Mouse (Mus musculus) induced T-regulatory cell, adult 2 months (primary cell): ENCODE measurements around the gene Col1a2.

Experiments used
- DNase-seq: peaks from one replicate; pipeline ENCODE4 v3.0.0-alpha.2; 2012; ENCODE audit warnings: low read depth

Gene Col1a2

DNA sequence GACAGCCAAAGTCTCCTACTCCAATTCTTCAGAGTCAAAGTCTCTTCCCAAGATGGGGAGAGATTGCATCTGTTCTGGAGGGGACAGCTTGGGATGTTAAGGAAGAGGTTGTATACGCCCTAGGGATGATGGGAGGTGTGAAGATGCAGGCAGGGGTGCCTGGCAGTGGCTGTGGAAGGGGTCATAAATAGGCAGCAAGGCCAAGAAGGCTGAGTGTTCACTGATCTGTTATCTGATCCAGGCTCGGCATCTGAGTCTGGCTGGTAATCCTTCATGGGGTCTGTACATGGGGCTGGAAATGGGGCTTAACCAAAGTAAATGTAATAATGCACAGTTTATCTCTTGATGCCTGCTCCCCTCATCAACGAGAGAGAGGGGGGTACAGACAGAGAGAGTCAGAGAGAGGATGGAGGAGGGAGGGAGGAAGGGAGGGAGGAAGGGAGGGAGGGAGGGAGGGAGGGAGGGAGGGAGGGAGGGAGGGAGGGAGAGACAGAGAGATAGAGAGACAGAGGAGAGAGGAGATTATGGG, at the start of gene Col1a2:
Gene Col1a2, plus strand, starts transcription at position 212 of the 529 bp plus-strand sequence.
- DNase-seq, result no peak

DNA sequence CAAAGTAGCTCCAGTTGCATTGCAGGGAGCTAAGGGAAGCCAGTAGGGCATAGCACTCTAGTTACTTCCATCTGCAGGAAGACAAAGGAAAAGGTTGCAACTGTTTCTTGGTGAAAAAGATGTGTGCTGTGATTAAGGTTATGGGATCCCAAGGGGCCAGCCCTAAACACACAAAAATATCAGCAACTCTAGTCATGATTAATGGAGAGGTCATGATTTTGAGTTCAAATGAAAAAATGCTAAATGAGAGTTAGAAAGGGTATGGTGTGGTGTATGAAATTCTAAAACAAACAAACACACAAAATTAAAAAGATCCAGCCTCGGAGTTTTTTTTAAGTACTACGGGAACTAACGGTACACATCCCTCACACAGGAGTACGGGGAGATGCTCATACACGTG, 49.1 kb upstream of the Col1a2 start:
- DNase-seq, result no peak

DNA sequence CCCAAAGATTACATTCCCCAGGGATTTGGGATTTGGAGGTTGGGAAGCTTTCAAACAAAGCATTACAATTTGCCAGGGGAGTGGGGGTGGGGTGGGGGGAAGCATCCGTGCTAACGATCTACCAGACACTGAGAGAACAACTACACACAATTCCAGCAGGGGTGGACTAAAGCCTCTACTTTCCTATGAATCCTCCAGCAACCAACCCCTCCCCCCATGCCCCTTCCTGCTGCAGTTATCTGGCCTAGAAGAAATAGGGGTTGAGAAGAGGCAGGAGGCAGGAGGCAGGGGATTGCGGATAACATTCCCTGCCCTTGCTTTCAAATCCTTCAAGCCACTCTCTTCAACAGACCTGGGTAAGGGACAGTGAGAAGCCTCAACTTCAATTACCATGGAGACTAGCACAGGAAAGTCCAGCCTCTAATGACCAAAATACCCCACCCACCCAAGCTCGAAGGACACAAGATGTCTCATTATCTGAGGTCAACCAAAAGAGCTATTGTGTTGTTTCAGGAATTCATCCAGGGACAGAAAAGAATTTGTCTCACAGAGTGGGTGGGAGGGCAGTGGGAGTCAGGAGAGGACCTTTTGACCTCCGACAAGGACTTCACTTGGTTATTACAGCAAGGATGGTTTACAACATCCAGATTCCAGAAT, 48.5 kb upstream of the Col1a2 start:
- no peak for DNase-seq

DNA sequence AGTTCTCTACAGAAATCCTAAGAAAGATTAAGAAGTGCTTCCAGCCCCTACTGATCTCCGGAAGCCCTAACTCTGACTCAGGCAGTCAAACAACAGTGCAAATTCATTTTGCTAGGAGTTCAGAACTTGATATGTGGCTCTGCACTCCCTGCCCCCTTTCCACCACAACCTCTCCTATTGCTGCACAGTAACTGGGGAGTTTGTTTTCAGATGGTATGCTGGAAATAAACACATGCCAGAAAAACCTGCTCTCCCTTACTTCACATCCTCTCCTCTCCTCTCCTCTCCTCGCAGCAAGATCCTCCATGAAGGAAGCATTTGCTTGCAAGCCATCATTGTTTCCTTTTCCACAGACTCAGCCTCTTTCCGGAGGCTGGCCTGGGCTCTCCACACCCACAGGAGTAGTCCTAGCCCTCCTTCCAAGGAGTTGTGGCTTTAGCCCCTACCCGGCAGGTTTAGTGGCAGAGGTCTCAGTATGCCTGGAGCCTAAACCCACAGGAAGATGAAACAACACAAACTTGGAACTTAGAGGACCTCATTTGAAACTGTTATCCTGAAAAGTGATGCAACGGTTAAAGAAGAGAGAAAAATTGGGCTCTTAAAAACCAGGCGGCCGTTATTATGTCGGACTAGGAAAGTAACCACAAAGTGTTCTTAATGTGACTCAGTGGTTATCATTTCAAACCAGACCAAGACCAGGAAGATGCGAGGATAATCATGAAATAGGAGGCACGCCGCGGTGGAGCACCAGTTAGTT, 47.7 kb upstream of the Col1a2 start:
- no peak for DNase-seq

GRCm38 (mm10) chr6:4457555-4457996, 47.0 kb upstream of the Col1a2 start:
- no peak for DNase-seq

DNA sequence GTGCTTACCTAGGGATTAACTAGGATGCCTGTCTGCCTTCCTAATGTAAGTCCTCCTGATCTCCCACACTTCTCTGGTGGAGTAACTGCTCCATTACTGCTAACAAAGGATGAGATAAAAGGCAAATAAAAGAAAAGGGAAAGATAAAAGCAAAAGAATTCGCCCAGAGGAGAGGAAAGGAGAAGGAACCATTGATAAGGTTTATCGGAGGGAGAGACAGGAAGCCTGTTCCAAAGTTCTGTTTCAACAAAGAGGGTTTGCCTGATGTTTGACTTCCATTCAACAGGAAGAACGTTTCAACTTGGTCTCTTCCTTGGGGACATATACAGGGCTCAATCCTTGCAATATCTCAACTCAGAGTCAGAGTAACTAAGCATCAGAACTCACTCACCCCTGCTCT, 39.3 kb upstream of the Col1a2 start:
- DNase-seq, result no peak

GRCm38 (mm10) chr6:4483577-4483936, 21.1 kb upstream of the Col1a2 start:
- no peak for DNase-seq

DNA sequence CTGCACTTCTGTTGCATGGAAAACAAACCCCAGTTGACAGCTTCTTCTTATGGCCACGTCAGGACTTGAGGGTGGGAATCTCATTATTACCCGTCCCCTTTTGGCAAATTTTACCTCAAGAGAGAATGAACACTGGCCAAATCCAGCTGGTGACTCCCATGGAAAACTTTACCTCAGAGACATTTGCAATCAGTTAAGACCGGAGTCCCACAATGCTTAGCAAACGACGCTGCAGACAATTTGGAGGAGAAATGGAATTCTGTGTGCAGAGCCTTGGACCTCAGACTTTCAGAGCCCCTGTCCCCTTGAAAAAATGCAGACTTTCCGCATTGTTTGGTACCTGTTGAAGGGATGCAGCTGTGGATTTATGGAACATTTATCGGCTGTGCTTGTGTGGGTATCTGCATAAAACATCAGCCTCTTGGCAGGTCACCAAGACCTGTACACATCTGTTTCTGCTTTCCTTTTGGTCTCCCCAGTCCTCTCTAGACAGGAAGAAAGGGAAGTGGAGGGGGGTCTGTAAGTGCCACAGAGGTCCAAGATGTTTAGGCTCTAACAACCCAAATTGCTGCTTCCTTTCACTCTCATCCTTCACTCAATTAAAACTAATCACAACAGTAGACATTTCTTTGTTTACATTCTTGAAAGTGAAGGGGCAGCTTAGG, 20.5 kb upstream of the Col1a2 start:
- DNase-seq, result no peak

DNA sequence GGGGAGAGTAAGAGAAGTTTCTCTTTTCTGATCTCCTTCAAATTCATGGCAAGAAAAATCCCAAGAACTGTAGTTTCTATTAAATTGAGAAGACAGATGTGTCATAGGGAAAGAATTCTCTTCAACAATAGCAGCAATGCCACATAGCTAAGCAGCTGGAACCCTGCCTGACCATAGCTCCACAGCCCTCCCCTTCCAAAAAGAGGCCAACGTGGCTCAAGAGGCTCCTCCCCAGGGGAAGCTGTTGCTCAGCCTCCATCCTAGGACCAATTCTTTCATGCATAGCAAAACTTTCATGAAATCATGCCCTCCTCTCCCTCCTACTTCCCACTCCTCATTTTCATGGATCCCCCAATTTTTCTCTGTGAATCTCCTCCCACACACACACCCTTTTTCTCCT, 16.3 kb upstream of the Col1a2 start:
- DNase-seq, result no peak

- no peak for DNase-seq
Measured at GRCm38 (mm10) chr6:4488966-4489365, 15.6 kb upstream of the Col1a2 start.

GRCm38 (mm10) chr6:4489366-4490245, 15.0 kb upstream of the Col1a2 start:
- DNase-seq, result no peak

- no peak for DNase-seq
Measured at GRCm38 (mm10) chr6:4493666-4494065, 10.9 kb upstream of the Col1a2 start.

GRCm38 (mm10) chr6:4496428-4496827, 8.2 kb upstream of the Col1a2 start:
- no peak for DNase-seq

DNA sequence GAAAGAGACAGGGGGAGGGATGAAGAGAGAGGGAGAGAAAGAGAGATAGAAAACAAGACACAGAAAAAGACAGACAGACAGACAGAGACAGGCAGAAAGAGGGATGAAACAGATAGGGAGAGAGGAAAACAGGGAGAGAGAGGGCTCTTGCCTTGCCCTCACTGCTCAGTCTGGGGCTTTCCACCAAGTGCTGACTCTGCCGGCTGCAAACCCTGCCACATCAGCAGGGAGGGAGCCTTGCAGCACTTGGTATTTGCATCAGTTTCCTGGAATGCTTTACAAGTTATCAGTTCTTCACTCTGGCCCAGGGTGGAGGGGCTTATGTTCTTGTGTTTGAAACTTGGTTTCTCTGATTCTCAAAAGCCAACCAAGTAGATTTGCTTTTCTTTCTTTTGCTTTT, 1.5 kb upstream of the Col1a2 start:
- no peak for DNase-seq

GRCm38 (mm10) chr6:4505158-4505997, 764 bp downstream of the Col1a2 start:
- DNase-seq, result no peak

DNA sequence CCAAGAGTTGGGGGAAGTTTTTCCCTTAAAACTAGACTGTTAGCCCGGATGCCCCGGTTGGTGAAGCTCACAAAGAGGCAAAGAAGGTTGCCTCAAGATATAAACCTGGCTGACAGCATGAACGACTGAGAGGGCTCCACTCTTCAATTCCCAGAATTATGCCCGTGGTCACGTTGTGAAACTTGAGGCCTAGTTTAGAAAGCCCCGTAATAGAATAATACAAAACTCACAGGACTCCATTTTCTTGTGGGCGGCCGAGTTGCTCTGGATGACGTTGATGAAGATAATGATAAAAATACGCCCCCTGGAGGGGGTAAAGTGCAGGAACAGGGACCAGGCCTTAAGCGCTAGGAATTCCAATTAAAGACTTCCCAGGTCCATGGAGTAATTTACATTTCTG, 1.5 kb downstream of the Col1a2 start:
- no peak for DNase-seq

- DNase-seq, result no peak
Measured at GRCm38 (mm10) chr6:4506791-4507190, 2.2 kb downstream of the Col1a2 start.

GRCm38 (mm10) chr6:4507323-4507722, 2.7 kb downstream of the Col1a2 start:
- no peak for DNase-seq

GRCm38 (mm10) chr6:4508279-4508678, 3.7 kb downstream of the Col1a2 start:
- DNase-seq, result no peak

DNA sequence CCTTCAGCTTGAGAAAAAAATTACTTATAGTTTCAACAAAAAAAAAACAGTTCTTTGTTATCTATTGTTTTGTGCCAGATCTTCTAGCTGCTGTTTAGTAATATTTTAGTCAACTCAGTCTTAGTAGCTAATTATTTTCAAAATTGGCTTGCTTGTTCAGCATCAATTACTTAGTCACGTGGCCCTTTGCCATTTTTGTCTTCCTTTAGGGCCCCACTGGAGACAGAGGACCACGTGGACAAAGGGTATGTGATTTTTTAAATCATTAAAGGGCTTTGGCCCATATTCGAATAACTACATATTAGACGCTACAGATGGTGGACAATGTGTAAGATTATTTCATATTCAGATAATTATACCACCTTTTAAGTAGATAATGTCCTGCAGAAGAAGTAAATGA, 4.8 kb downstream of the Col1a2 start:
- DNase-seq, result no peak

- DNase-seq, result no peak
Measured at GRCm38 (mm10) chr6:4514671-4515070, 10.1 kb downstream of the Col1a2 start.
